Mouse (Mus musculus) CH12.LX (cell line): ENCODE measurements around the gene Hoxc5. TPM values are rescaled to one million over a fixed set of nuclear protein-coding genes. Genes with fewer than 3 reads are reported as not detected.

Experiments
- DNase-seq: peaks from one replicate; pipeline ENCODE4 v3.0.0-alpha.2; 2013; ENCODE audit errors: extremely low read depth
- H3K27ac ChIP-seq: 2 replicates; pipeline ENCODE4 v1.5.1; 2012; ENCODE audit warnings: low read depth, mild to moderate bottlenecking, control low read depth, moderate library complexity; ENCODE audit not compliant: insufficient read depth
- H3K27me3 ChIP-seq: replicated peaks from 2 replicates; pipeline ENCODE3; 2012; ENCODE audit warnings: inconsistent platforms
- H3K36me3 ChIP-seq, 2 experiments: replicated peaks in 1 of 2; 2 replicates each; pipeline versions ENCODE3 to v1.6.1; 2012; ENCODE audit warnings: inconsistent platforms in 1 of 2, low read length in 1 of 2, mild to moderate bottlenecking in 1 of 2, mixed read lengths in 1 of 2, moderate library complexity in 1 of 2; ENCODE audit not compliant: control insufficient read depth in 1 of 2, insufficient read depth in 1 of 2
- H3K4me1 ChIP-seq, 2 experiments: 2 replicates each; pipeline ENCODE4 v1.6.1; 2012; ENCODE audit warnings: inconsistent platforms in 1 of 2, moderate library complexity in 1 of 2; ENCODE audit not compliant: insufficient read depth in 2 of 2, control insufficient read depth in 1 of 2
- H3K4me2 ChIP-seq: 2 replicates; pipeline ENCODE4 v1.6.1; 2012; ENCODE audit warnings: low read depth, mild to moderate bottlenecking, control low read depth; ENCODE audit not compliant: poor library complexity, insufficient read depth, severe bottlenecking
- H3K4me3 ChIP-seq, 3 experiments: fragments of 150-350 bp in 1 of 3; sonication (generic) in 1 of 3; replicated peaks in 1 of 3; 2 replicates each; pipeline versions ENCODE3 to v1.5.1; 2011 to 2012; ENCODE audit warnings: low read depth in 2 of 3, low read length in 2 of 3, mild to moderate bottlenecking in 2 of 3, moderate library complexity in 2 of 3, control low read depth in 1 of 3, improper control_type of control experiment in 1 of 3, inconsistent platforms in 1 of 3, mixed read lengths in 1 of 3; ENCODE audit not compliant: poor library complexity in 1 of 3
- H3K79me2 ChIP-seq: replicated peaks from 2 replicates; pipeline ENCODE4 v1.6.1; 2012; ENCODE audit warnings: mild to moderate bottlenecking, moderate library complexity; ENCODE audit not compliant: control insufficient read depth, poor library complexity, insufficient read depth, severe bottlenecking; ENCODE audit errors: extremely low read depth
- H3K9ac ChIP-seq: 2 replicates; pipeline ENCODE4 v1.6.1; 2012; ENCODE audit warnings: low read depth, mild to moderate bottlenecking, control low read depth, moderate library complexity; ENCODE audit not compliant: insufficient read depth
- H3K9me3 ChIP-seq: replicated peaks from 2 replicates; pipeline ENCODE3; 2012; ENCODE audit warnings: low read length, inconsistent platforms, mixed read lengths
- BHLHE40 ChIP-seq: IDR thresholded peaks from 2 replicates; pipeline ENCODE4 v1.6.1; 2011; ENCODE audit warnings: mild to moderate bottlenecking, low read depth, low read length, improper control_type of control experiment
- HCFC1 ChIP-seq: IDR thresholded peaks from 2 replicates; pipeline ENCODE4 v1.6.1; 2012; ENCODE audit warnings: low read depth, mild to moderate bottlenecking, inconsistent platforms, low read length, improper control_type of control experiment
- IRF4 ChIP-seq: IDR thresholded peaks from 2 replicates; pipeline ENCODE4 v1.6.1; 2014; ENCODE audit warnings: low read depth, mild to moderate bottlenecking, inconsistent platforms, low read length, improper control_type of control experiment
- JUN ChIP-seq: IDR thresholded peaks from 2 replicates; pipeline ENCODE4 v1.6.1; 2011; ENCODE audit warnings: low read depth, mild to moderate bottlenecking, low read length, improper control_type of control experiment, moderate library complexity; ENCODE audit not compliant: insufficient read depth
- KAT2A ChIP-seq: IDR thresholded peaks from 2 replicates; pipeline ENCODE4 v1.6.1; 2012; ENCODE audit warnings: low read length, improper control_type of control experiment, inconsistent platforms; ENCODE audit not compliant: insufficient replicate concordance
- MAFK ChIP-seq: IDR thresholded peaks from 2 replicates; pipeline ENCODE4 v1.6.1; 2011; ENCODE audit warnings: low read length, improper control_type of control experiment; ENCODE audit not compliant: insufficient replicate concordance
- MAX ChIP-seq: IDR thresholded peaks from 2 replicates; pipeline ENCODE4 v1.6.1; 2011; ENCODE audit warnings: low read length, improper control_type of control experiment
- MAZ ChIP-seq: IDR thresholded peaks from 2 replicates; pipeline ENCODE4 v1.6.1; 2012; ENCODE audit warnings: low read depth, mild to moderate bottlenecking, inconsistent platforms, low read length, improper control_type of control experiment, moderate library complexity
- MXI1 ChIP-seq: IDR thresholded peaks from 2 replicates; pipeline ENCODE4 v1.6.1; 2011; ENCODE audit warnings: mild to moderate bottlenecking, low read depth, low read length, improper control_type of control experiment
- NELFE ChIP-seq: IDR thresholded peaks from 2 replicates; pipeline ENCODE4 v1.6.1; 2011; ENCODE audit warnings: low read depth, low read length, improper control_type of control experiment
- NRF1 ChIP-seq: IDR thresholded peaks from 2 replicates; pipeline ENCODE4 v1.6.1; 2014; ENCODE audit warnings: low read depth, mild to moderate bottlenecking, inconsistent platforms, low read length, improper control_type of control experiment, moderate library complexity
- POLR2A ChIP-seq: IDR thresholded peaks from 2 replicates; pipeline ENCODE4 v1.6.1; 2011; ENCODE audit warnings: low read depth, mild to moderate bottlenecking, improper control_type of control experiment, low read length
- RAD21 ChIP-seq: IDR thresholded peaks from 2 replicates; pipeline ENCODE4 v1.6.1; 2011; ENCODE audit warnings: low read depth, mild to moderate bottlenecking, low read length, improper control_type of control experiment, moderate library complexity
- SMC3 ChIP-seq: IDR thresholded peaks from 2 replicates; pipeline ENCODE4 v1.6.1; 2011; ENCODE audit warnings: low read depth, low read length, improper control_type of control experiment
- TBP ChIP-seq: conservative IDR thresholded peaks from 2 replicates; pipeline ENCODE4 v1.6.1; 2011; ENCODE audit warnings: low read depth, low read length, improper control_type of control experiment
- UBTF ChIP-seq: IDR thresholded peaks from 2 replicates; pipeline ENCODE4 v1.6.1; 2012; ENCODE audit warnings: low read depth, mild to moderate bottlenecking, inconsistent platforms, low read length, improper control_type of control experiment, moderate library complexity
- ZKSCAN1 ChIP-seq: IDR thresholded peaks from 2 replicates; pipeline ENCODE4 v1.6.1; 2012; ENCODE audit warnings: low read depth, inconsistent platforms, low read length, improper control_type of control experiment, borderline replicate concordance
- ZMIZ1 ChIP-seq: IDR thresholded peaks from 2 replicates; pipeline ENCODE4 v1.6.1; 2012; ENCODE audit warnings: low read depth, mild to moderate bottlenecking, inconsistent platforms, low read length, improper control_type of control experiment
- ZNF384 ChIP-seq: IDR thresholded peaks from 2 replicates; pipeline ENCODE4 v1.6.1; 2012; ENCODE audit warnings: low read depth, low read length, improper control_type of control experiment, inconsistent platforms
- dilution Hi-C: fragments of 300-500 bp; cut with MboI; formaldehyde crosslinking; loops from 2 replicates; pipeline ENCODE4 v1.14.3; 2020; ENCODE audit warnings: low sequenced_read_pairs; ENCODE audit not compliant: extremely low pct_unique_long_range_greater_than_20kb, extremely low pct_ligation_motif_present
- in situ Hi-C: fragments of 300-500 bp; cut with MboI; formaldehyde crosslinking; loops from 3 replicates; pipeline ENCODE4 v1.14.3; 2019; ENCODE audit warnings: low sequenced_read_pairs, low pct_ligation_motif_present, low pct_unique_long_range_greater_than_20kb, mixed read lengths
- polyA plus RNA-seq: library from polyadenylated mRNA; unstranded; fragments of >175 nt; gene quantifications from 2 replicates; pipeline ENCODE4 v1.2.1, GENCODE M21; 2012; ENCODE audit warnings: low read depth; ENCODE audit not compliant: insufficient read length
- total RNA-seq, 2 experiments: library from RNA; depleted of rRNA; stranded (reverse); fragments of 300-350 nt in 1 of 2; fragments of >200 nt in 1 of 2; gene quantifications; 2 replicates each; pipeline ENCODE4 v1.2.3; 2012 to 2014

The Hoxc5 gene
- total and polyA plus RNA-seq, 3 experiments: 0.15 to 0.16 TPM; not detected in 1

DNA sequence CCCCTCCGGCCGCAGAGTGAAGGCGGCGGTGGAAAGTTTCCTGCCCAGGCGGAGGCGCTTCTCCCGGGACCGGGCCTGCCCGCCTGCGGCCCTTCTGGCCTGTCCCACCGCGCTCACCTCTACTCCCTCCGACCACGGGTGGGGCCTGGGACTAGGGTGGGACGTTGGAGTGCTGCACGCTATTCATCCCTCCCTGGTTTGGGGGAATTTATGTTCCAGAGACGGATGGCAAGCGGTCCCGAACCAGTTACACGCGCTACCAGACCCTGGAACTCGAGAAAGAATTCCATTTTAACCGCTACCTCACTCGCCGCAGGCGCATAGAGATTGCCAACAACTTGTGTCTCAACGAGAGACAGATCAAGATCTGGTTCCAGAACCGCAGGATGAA lies 47.8 kb downstream of the Hoxc5 start:
- Histone ChIP-seq H3K9me3 (peaks cover 7% of the 10 kb centered on the region), H3K36me3 (no peaks in the 10 kb centered on the region), H3K4me3 (no peak overlapping the region), H3K9ac (no peak overlapping the region), H3K79me2 (no peaks in the 10 kb centered on the region), H3K27ac (no peak overlapping the region), H3K4me1 (peaks cover 10 to 39% of the 10 kb centered on the region in 2 experiments; a peak in 3 of 4 replicates), H3K4me2 (no peak overlapping the region), H3K27me3 (no peaks in the 10 kb centered on the region)
- in situ Hi-C loops (loop anchor here (10.0 kb wide), 1 partner anchor 160 kb away; no protein-coding TSS in a partner anchor), dilution Hi-C loops (no loop called here)
- TF ChIP-seq KAT2A (no peak), SMC3 (no peak), HCFC1 (no peak), JUN (no peak), NRF1 (no peak), MAFK (no peak), UBTF (no peak), ZKSCAN1 (no peak), BHLHE40 (no peak), RAD21 (no peak), POLR2A (no peak), MXI1 (no peak), TBP (no peak), IRF4 (no peak), ZNF384 (no peak), MAZ (no peak), ZMIZ1 (no peak), MAX (no peak), NELFE (no peak)
- no peak for DNase-seq

DNA sequence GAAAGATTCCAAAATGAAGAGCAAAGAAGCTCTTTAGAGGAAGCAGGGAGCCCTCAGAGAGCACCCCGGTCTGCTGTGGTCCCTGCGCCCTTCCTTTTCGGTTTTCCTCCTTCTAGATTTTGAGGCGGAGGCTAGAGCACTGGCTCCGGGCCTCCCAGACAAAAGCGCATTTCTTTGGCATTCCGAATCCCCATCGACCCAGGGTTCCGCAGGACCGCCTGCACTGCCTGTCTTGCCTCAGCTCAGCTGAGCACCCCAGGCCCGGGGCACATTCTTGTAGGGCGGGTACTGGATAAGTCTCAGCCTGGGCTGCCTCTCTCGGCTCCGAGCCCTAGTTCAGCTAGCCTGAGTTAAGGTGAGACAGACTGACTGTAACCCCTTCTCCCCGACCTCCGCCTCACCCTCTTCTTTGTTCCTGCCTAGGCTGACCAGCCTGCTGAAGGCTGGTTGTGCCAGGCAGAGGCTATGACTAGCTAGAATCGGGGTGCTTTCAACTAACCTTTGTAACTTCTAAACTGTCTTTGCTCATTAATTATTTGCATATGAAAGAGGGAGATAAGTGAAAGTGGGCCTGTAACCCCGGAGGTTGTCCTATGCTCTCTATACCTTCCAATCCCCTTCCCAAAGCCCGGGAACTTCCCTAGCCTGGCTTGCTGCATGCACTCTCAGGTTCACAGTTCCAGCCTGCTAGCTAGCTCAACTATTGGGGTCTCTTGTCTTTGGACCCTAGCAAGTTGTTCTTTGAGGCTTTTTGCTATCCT lies 48.3 kb downstream of the Hoxc5 start:
- dilution Hi-C loops: no loop called here
- no peak for TF ChIP-seq IRF4
- no peak for TF ChIP-seq KAT2A
- TF ChIP-seq JUN: no peak
- no peak overlapping the region for H3K4me2 ChIP-seq
- H3K9me3 ChIP-seq: peaks cover 7% of the 10 kb centered on the region
- no peaks in the 10 kb centered on the region for H3K79me2 ChIP-seq
- H3K4me1 ChIP-seq: peaks cover 10 to 43% of the 10 kb centered on the region in 2 experiments; a peak in 3 of 4 replicates
- no peak overlapping the region for H3K9ac ChIP-seq
- in situ Hi-C loops: loop anchor here (10.0 kb wide), 1 partner anchor 159 kb away; no protein-coding TSS in a partner anchor
- no peaks in the 10 kb centered on the region for H3K27me3 ChIP-seq
- no peak overlapping the region for H3K4me3 ChIP-seq
- H3K36me3 ChIP-seq: no peaks in the 10 kb centered on the region
- H3K27ac ChIP-seq: no peak overlapping the region
- no peak for DNase-seq
